16 mouse cellular contexts compared by ENCODE assay signal in the genomic region with DNA sequence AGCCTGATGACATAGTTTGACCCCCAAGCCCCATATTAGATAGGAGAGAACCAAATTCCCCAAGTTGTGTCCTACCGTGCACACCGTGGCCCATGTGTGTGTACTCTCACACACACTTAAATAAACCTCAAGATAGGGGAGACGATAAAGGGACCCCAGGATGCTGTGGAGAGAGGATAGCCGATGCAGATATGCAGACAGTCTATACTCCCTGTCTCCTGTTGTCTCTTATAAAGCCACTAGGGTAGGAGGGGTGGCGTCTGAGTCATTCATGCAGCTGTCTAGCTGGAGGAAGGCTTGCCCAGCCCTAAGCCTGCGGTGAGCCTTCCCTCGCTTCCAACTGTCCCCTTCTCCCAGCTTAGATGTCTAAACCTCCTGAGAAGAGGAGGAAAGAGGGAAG. TPM values are rescaled to one million over a fixed set of nuclear protein-coding genes. Genes with fewer than 3 reads are reported as not detected.
DNase-seq lines count a peak whose midpoint lies in the region; ATAC-seq and TF ChIP-seq lines count a peak whose summit lies in the region.
"Had no signal": no experiment of that assay in that cellular context is flagged by ENCODE, and none has a peak within 500 bp of the region (broad histone marks: within the 10 kb centered on the region; RNA-seq: fewer than 3 reads in every experiment).

No protein-coding gene starts in this region.

- DNase-seq in frontal cortex, postnatal 25 days (ENCODE audit: low spot score in 2 of 2), result no peak
- DNase-seq in liver, adult 2 months (ENCODE audit: extremely low read depth, low read depth, low spot score), result peak; percentile 39
- no peak for DNase-seq in liver
- DNase-seq in thymus, postnatal 0 days (ENCODE audit: low spot score), result no peak
- DNase-seq: adrenal gland, postnatal 25 days; cerebellum, adult 9-10 months; thymus, adult 18-20 months had no signal

- no peaks in the 10 kb centered on the region for H3K36me3 ChIP-seq in liver, adult 2 months (ENCODE audit: control insufficient read depth, insufficient read depth, low read length)
- H3K36me3 ChIP-seq in embryonic facial prominence, embryonic 15.5 days, result peaks cover 35% of the 10 kb centered on the region
- H3K36me3 ChIP-seq in small intestine, adult 2 months (ENCODE audit: control insufficient read depth, insufficient read depth, low read length), result peaks cover 6% of the 10 kb centered on the region; the same call in 1 of the 2 replicates
- H3K36me3 ChIP-seq in kidney, embryonic 14.5 days (ENCODE audit: control insufficient read depth, insufficient read depth, low read length), result no peaks in the 10 kb centered on the region
- H3K36me3 ChIP-seq: neural tube, embryonic 13.5 days had no signal

- no peak for TF ChIP-seq CTCF in liver, adult 2 months (IDR thresholded peaks at IDR 0.05; ENCODE audit: low read depth, low read length)
- TF ChIP-seq CTCF in small intestine, adult 2 months (IDR thresholded peaks at IDR 0.05; ENCODE audit: extremely low read depth, insufficient read length, insufficient replicate concordance, low read depth, low read length), result no peak

- H3K4me3 ChIP-seq in liver, adult 2 months (ENCODE audit: insufficient read depth, low read depth, low read length), result peak overlapping the region; percentile 40
- peak overlapping the region; percentile 77 for H3K4me3 ChIP-seq in embryonic facial prominence, embryonic 15.5 days (replicated peaks)
- H3K4me3 ChIP-seq in small intestine, adult 2 months (ENCODE audit: low read depth, low read length), result peak overlapping the region; percentile 34
- no peak overlapping the region for H3K4me3 ChIP-seq in kidney, embryonic 14.5 days (ENCODE audit: low read length)
- H3K4me3 ChIP-seq: neural tube, embryonic 13.5 days had no signal

- peaks cover 46% of the 10 kb centered on the region for H3K4me1 ChIP-seq in liver, adult 2 months (ENCODE audit: control insufficient read depth, insufficient read depth, low read length)
- H3K4me1 ChIP-seq in embryonic facial prominence, embryonic 15.5 days, result peaks cover 72% of the 10 kb centered on the region
- H3K4me1 ChIP-seq in small intestine, adult 2 months (ENCODE audit: control insufficient read depth, insufficient read depth, insufficient read length, low read length), result peaks cover 43% of the 10 kb centered on the region
- H3K4me1 ChIP-seq in kidney, embryonic 14.5 days (ENCODE audit: control insufficient read depth, insufficient read depth, low read length), result peaks cover 18% of the 10 kb centered on the region; the same call in 1 of the 2 replicates

- no peaks in the 10 kb centered on the region for H3K27me3 ChIP-seq in liver, adult 2 months (ENCODE audit: control insufficient read depth, insufficient read depth, low read length)
- no peaks in the 10 kb centered on the region for H3K27me3 ChIP-seq in embryonic facial prominence, embryonic 15.5 days
- no peaks in the 10 kb centered on the region for H3K27me3 ChIP-seq in small intestine, adult 2 months (ENCODE audit: control insufficient read depth, insufficient read depth, low read length)
- H3K27me3 ChIP-seq in kidney, embryonic 14.5 days (ENCODE audit: control insufficient read depth, insufficient read depth, low read length), result no peaks in the 10 kb centered on the region

- 30% methylated on average over 7 of the region's 7 CpGs for WGBS in liver, adult 2 months
- WGBS in embryonic facial prominence, embryonic 15.5 days, result 77% methylated on average over 7 of the region's 7 CpGs
- 82% methylated on average over 7 of the region's 7 CpGs for WGBS in small intestine, adult 2 months
- 87% methylated on average over 7 of the region's 7 CpGs for WGBS in kidney, embryonic 14.5 days

- peak; percentile 32; the same call in 1 of the 2 replicates for ATAC-seq in frontal cortex, adult (ENCODE audit: low TSS enrichment)
- no peak for ATAC-seq in embryonic facial prominence, embryonic 15.5 days (ENCODE audit: insufficient number of reproducible peaks, low FRiP score, low TSS enrichment, low read depth)
- ATAC-seq in kidney, embryonic 14.5 days (ENCODE audit: low FRiP score, low TSS enrichment), result no peak

- peaks cover 6% of the 10 kb centered on the region for H3K79me2 ChIP-seq in liver, adult 2 months (ENCODE audit: control insufficient read depth, insufficient read depth, low read length)

- H3K27ac ChIP-seq in liver, adult 2 months (replicated peaks; ENCODE audit: insufficient read depth, low read depth, low read length), result peak overlapping the region; percentile 95
- H3K27ac ChIP-seq in embryonic facial prominence, embryonic 15.5 days (replicated peaks), result 0 out of 2 replicates have a peak overlapping the region, but pooled peaks have one; percentile 97
- H3K27ac ChIP-seq in small intestine, adult 2 months (ENCODE audit: insufficient read depth, low read depth, low read length), result no peak overlapping the region
- H3K27ac ChIP-seq in kidney, embryonic 14.5 days (ENCODE audit: low read depth, low read length), result no peak overlapping the region
- H3K27ac ChIP-seq: hindbrain, embryonic 14.5 days; neural tube, embryonic 13.5 days had no signal

- no peak for TF ChIP-seq POLR2A in liver, adult 2 months (IDR thresholded peaks at IDR 0.05; ENCODE audit: extremely low read depth, insufficient read depth, low read length)
- TF ChIP-seq POLR2A in small intestine, adult 2 months (IDR thresholded peaks at IDR 0.05; ENCODE audit: low read depth, low read length), result no peak

- peak overlapping the region; percentile 60 for H3K9ac ChIP-seq in liver, adult 2 months (ENCODE audit: low read depth, low read length)
- no peak overlapping the region for H3K9ac ChIP-seq in embryonic facial prominence, embryonic 15.5 days
- H3K9ac ChIP-seq in kidney, embryonic 14.5 days (ENCODE audit: low read depth, low read length), result no peak overlapping the region
- H3K9ac ChIP-seq: hindbrain, embryonic 14.5 days; neural tube, embryonic 13.5 days had no signal

- H3K9me3 ChIP-seq in embryonic facial prominence, embryonic 15.5 days (replicated peaks), result no peaks in the 10 kb centered on the region
- H3K9me3 ChIP-seq in kidney, embryonic 14.5 days (ENCODE audit: control insufficient read depth, low read length), result no peaks in the 10 kb centered on the region
- H3K9me3 ChIP-seq: neural tube, embryonic 13.5 days had no signal

- H3K4me2 ChIP-seq in embryonic facial prominence, embryonic 15.5 days (replicated peaks), result peak overlapping the region; percentile 80
- no peak overlapping the region for H3K4me2 ChIP-seq in kidney, embryonic 14.5 days (replicated peaks; ENCODE audit: low read depth, low read length)

RNA-seq across cellular contexts. Expression of gene Lmna, which starts 9.7 kb away (rescaled TPM):
- 28.2 and 38.5 TPM in 2 replicates for total RNA-seq in liver, adult 2 months (2014; rRNA removed)
- 41.0 and 44.7 TPM in 2 replicates for polyA plus RNA-seq in liver, adult 2 months (2012; rRNA removed)
- 625 and 678 TPM in 2 replicates for polyA plus RNA-seq in embryonic facial prominence, embryonic 15.5 days (2015; fragmentation: Nextera tagmentation; extraction: Ambion mirVana)
- polyA plus RNA-seq in small intestine, adult 2 months (2012; rRNA removed), result 209 and 353 TPM in 2 replicates
- polyA plus RNA-seq in kidney, embryonic 14.5 days (2014; fragmentation: Nextera tagmentation; extraction: Ambion mirVana), result 41.6 and 55.7 TPM in 2 replicates
- polyA plus RNA-seq in thymus, postnatal 0 days (2015; fragmentation: Nextera tagmentation; extraction: Ambion mirVana), result 40.6 and 43.8 TPM in 2 replicates

RNA-seq across cellular contexts. Expression of gene Mex3a, which starts 32.1 kb away (rescaled TPM):
- total RNA-seq in liver, adult 2 months (2014; rRNA removed), result under 0.01 TPM in 2 replicates
- 0.02 and 0.04 TPM in 2 replicates for polyA plus RNA-seq in liver, adult 2 months (2012; rRNA removed)
- 22.5 and 22.8 TPM in 2 replicates for polyA plus RNA-seq in embryonic facial prominence, embryonic 15.5 days (2015; fragmentation: Nextera tagmentation; extraction: Ambion mirVana)
- 0.41 and 0.60 TPM in 2 replicates for polyA plus RNA-seq in small intestine, adult 2 months (2012; rRNA removed)
- 31.6 and 32.2 TPM in 2 replicates for polyA plus RNA-seq in kidney, embryonic 14.5 days (2014; fragmentation: Nextera tagmentation; extraction: Ambion mirVana)
- 8.1 and 10.3 TPM in 2 replicates for polyA plus RNA-seq in thymus, postnatal 0 days (2015; fragmentation: Nextera tagmentation; extraction: Ambion mirVana)

RNA-seq across cellular contexts. Expression of gene Sema4a, which starts 39.1 kb away (rescaled TPM):
- 23.4 and 37.9 TPM in 2 replicates for total RNA-seq in liver, adult 2 months (2014; rRNA removed)
- polyA plus RNA-seq in liver, adult 2 months (2012; rRNA removed), result 109 and 117 TPM in 2 replicates
- polyA plus RNA-seq in embryonic facial prominence, embryonic 15.5 days (2015; fragmentation: Nextera tagmentation; extraction: Ambion mirVana), result 18.5 and 21.9 TPM in 2 replicates
- polyA plus RNA-seq in small intestine, adult 2 months (2012; rRNA removed), result 137 and 321 TPM in 2 replicates
- polyA plus RNA-seq in kidney, embryonic 14.5 days (2014; fragmentation: Nextera tagmentation; extraction: Ambion mirVana), result 5.7 and 10.0 TPM in 2 replicates
- polyA plus RNA-seq in thymus, postnatal 0 days (2015; fragmentation: Nextera tagmentation; extraction: Ambion mirVana), result 14.6 and 15.1 TPM in 2 replicates

RNA-seq across cellular contexts. Expression of gene Rab25, which starts 48.0 kb away (rescaled TPM):
- total RNA-seq in liver, adult 2 months (2014; rRNA removed), result 0.18 and 0.20 TPM in 2 replicates
- polyA plus RNA-seq in liver, adult 2 months (2012; rRNA removed), result 0.32 and 0.46 TPM in 2 replicates
- polyA plus RNA-seq in embryonic facial prominence, embryonic 15.5 days (2015; fragmentation: Nextera tagmentation; extraction: Ambion mirVana), result 96.3 and 107 TPM in 2 replicates
- 132 and 184 TPM in 2 replicates for polyA plus RNA-seq in small intestine, adult 2 months (2012; rRNA removed)
- polyA plus RNA-seq in kidney, embryonic 14.5 days (2014; fragmentation: Nextera tagmentation; extraction: Ambion mirVana), result 14.2 and 16.7 TPM in 2 replicates
- polyA plus RNA-seq in thymus, postnatal 0 days (2015; fragmentation: Nextera tagmentation; extraction: Ambion mirVana), result 2.7 and 3.5 TPM in 2 replicates
- total RNA-seq: adrenal gland, postnatal 25 days; gastrocnemius, adult 8-10 months; left cerebral cortex, postnatal 10 days had no signal
- polyA plus RNA-seq: macrophage; neural tube, embryonic 13.5 days had no signal

RNA-seq across cellular contexts. Expression of gene Lamtor2, which starts 52.8 kb away (rescaled TPM):
- total RNA-seq in liver, adult 2 months (2014; rRNA removed), result 104 and 125 TPM in 2 replicates
- 201 and 204 TPM in 2 replicates for polyA plus RNA-seq in liver, adult 2 months (2012; rRNA removed)
- 183 and 199 TPM in 2 replicates for polyA plus RNA-seq in embryonic facial prominence, embryonic 15.5 days (2015; fragmentation: Nextera tagmentation; extraction: Ambion mirVana)
- polyA plus RNA-seq in small intestine, adult 2 months (2012; rRNA removed), result 99.8 and 167 TPM in 2 replicates
- 81.7 and 165 TPM in 2 replicates for polyA plus RNA-seq in kidney, embryonic 14.5 days (2014; fragmentation: Nextera tagmentation; extraction: Ambion mirVana)
- 150 and 153 TPM in 2 replicates for polyA plus RNA-seq in thymus, postnatal 0 days (2015; fragmentation: Nextera tagmentation; extraction: Ambion mirVana)

Comparison
In these comparisons a context has a peak if more than half of its experiments do, and no peak if none do; other contexts are left out.
1. H3K27ac ChIP-seq: peak in liver, adult 2 months (single experiment) and embryonic facial prominence, embryonic 15.5 days (single experiment); none in small intestine, adult 2 months (single experiment) and kidney, embryonic 14.5 days (single experiment).